Mouse (Mus musculus) A20 (cell line): ENCODE data around the gene Prkag1.

Experiments
- DNase-seq: peaks from one replicate; pipeline ENCODE4 v3.0.0-alpha.2; 2011; ENCODE audit warnings: low read depth, low spot score

The Prkag1 gene

GRCm38 (mm10) chr15:98793141-98793698, 38.1 kb downstream of the Prkag1 start:
- DNase-seq: no peak

- no peak for DNase-seq
Observed at GRCm38 (mm10) chr15:98792233-98793020, 38.9 kb downstream of the Prkag1 start.

GRCm38 (mm10) chr15:98791771-98792170, 39.5 kb downstream of the Prkag1 start:
- DNase-seq: no peak

- DNase-seq: no peak
Observed at GRCm38 (mm10) chr15:98791221-98791620, 40.1 kb downstream of the Prkag1 start.

GRCm38 (mm10) chr15:98790761-98791160, 40.6 kb downstream of the Prkag1 start:
- DNase-seq: no peak

- DNase-seq: no peak
Observed at GRCm38 (mm10) chr15:98789661-98790535, 41.4 kb downstream of the Prkag1 start, which contains the start of gene Wnt1. Gene Wnt1 (plus strand): TSS chr15:98789857.

GRCm38 (mm10) chr15:98788972-98789660, 42.2 kb downstream of the Prkag1 start:
- no peak for DNase-seq

- no peak for DNase-seq
Observed at GRCm38 (mm10) chr15:98787930-98788329, 43.4 kb downstream of the Prkag1 start.

GRCm38 (mm10) chr15:98785744-98786143, 45.6 kb downstream of the Prkag1 start:
- peak; percentile 58 for DNase-seq

- DNase-seq: no peak
Observed at GRCm38 (mm10) chr15:98781166-98781565, 50.2 kb downstream of the Prkag1 start.

- DNase-seq: no peak
Observed at GRCm38 (mm10) chr15:98780573-98780972, 50.7 kb downstream of the Prkag1 start.

- DNase-seq: no peak
Observed at GRCm38 (mm10) chr15:98780075-98780474, 51.2 kb downstream of the Prkag1 start.

- DNase-seq: no peak
Observed at GRCm38 (mm10) chr15:98778806-98779205, 52.5 kb downstream of the Prkag1 start.

GRCm38 (mm10) chr15:98778191-98778770, 53.0 kb downstream of the Prkag1 start:
- no peak for DNase-seq

GRCm38 (mm10) chr15:98777762-98778161, 53.6 kb downstream of the Prkag1 start, which contains the start of gene Wnt10b:
Gene Wnt10b (minus strand): TSS chr15:98778150.
- no peak for DNase-seq

- DNase-seq: peak; percentile 27
Observed at GRCm38 (mm10) chr15:98777005-98777616, 54.2 kb downstream of the Prkag1 start.

- DNase-seq: peak; percentile 83
Observed at GRCm38 (mm10) chr15:98776280-98777004, 54.9 kb downstream of the Prkag1 start.

GRCm38 (mm10) chr15:98775533-98775932, 55.8 kb downstream of the Prkag1 start:
- peak; percentile 49 for DNase-seq

GRCm38 (mm10) chr15:98774096-98774495, 57.2 kb downstream of the Prkag1 start:
- DNase-seq: no peak
